Mouse (Mus musculus) neural tube, embryonic 11.5 days (tissue): ENCODE results near the gene Tal1. TPM values are rescaled to one million over a fixed set of nuclear protein-coding genes. Genes with fewer than 3 reads are reported as not detected.

Source experiments
- ATAC-seq: fragments of 200-750 bp; cut with Nextera tagmentation; 2 replicates; pipeline ENCODE4 v1.8.0; 2017; ENCODE audit warnings: moderate number of reproducible peaks, mild to moderate bottlenecking, moderate TSS enrichment, moderate library complexity; ENCODE audit not compliant: insufficient read depth, low FRiP score, low TSS enrichment
- DNase-seq: peaks from one replicate; pipeline ENCODE4 v3.0.0-alpha.2; 2015; ENCODE audit warnings: low spot score
- H3K27ac ChIP-seq: fragments of 300-500 bp; sonication (generic); 2 replicates; pipeline ENCODE4 v1.5.1; 2014; ENCODE audit warnings: low read depth, mild to moderate bottlenecking, low read length
- H3K27me3 ChIP-seq: fragments of 300-500 bp; sonication (generic); 2 replicates; pipeline ENCODE4 v1.6.1; 2014; ENCODE audit warnings: mild to moderate bottlenecking, low read length, mixed read lengths; ENCODE audit not compliant: control insufficient read depth, insufficient read depth
- H3K36me3 ChIP-seq: fragments of 300-500 bp; sonication (generic); 2 replicates; pipeline ENCODE4 v1.6.1; 2014; ENCODE audit warnings: mild to moderate bottlenecking, low read length, moderate library complexity, mixed read lengths; ENCODE audit not compliant: control insufficient read depth, insufficient read depth
- H3K4me1 ChIP-seq: fragments of 300-500 bp; sonication (generic); 2 replicates; pipeline ENCODE4 v1.6.1; 2014; ENCODE audit warnings: low read length, mixed read lengths; ENCODE audit not compliant: control insufficient read depth, insufficient read depth
- H3K4me2 ChIP-seq: fragments of 300-500 bp; sonication (generic); 2 replicates; pipeline ENCODE4 v1.6.1; 2014; ENCODE audit warnings: low read depth, mild to moderate bottlenecking, moderate library complexity
- H3K4me3 ChIP-seq: fragments of 300-500 bp; sonication (generic); 2 replicates; pipeline ENCODE4 v1.5.1; 2014; ENCODE audit warnings: low read depth, low read length
- H3K9ac ChIP-seq: fragments of 300-500 bp; sonication (generic); 2 replicates; pipeline ENCODE4 v1.6.1; 2014; ENCODE audit warnings: mild to moderate bottlenecking, low read length
- H3K9me3 ChIP-seq: fragments of 300-500 bp; sonication (generic); 2 replicates; pipeline ENCODE4 v1.6.1; 2016; ENCODE audit warnings: low read length; ENCODE audit not compliant: control insufficient read depth
- WGBS: fragments of 180-500 bp; shearing (Covaris S2); extraction: QIAGEN DNeasy Blood & Tissue Kit; methylation state at CpG from one replicate; pipeline ENCODE4 v1.1.7; 2014; 5-methylcytosine and 5-hydroxymethylcytosine counted together
- polyA plus RNA-seq: library from polyadenylated mRNA; unstranded; fragments of >200 nt; fragmentation: Nextera tagmentation; extraction: Ambion mirVana; gene quantifications from 2 replicates; pipeline ENCODE4 v1.2.1, GENCODE M21; 2014

Gene Tal1
- polyA plus RNA-seq, 1 experiment from 2014 or later = 7.5 TPM

DNA sequence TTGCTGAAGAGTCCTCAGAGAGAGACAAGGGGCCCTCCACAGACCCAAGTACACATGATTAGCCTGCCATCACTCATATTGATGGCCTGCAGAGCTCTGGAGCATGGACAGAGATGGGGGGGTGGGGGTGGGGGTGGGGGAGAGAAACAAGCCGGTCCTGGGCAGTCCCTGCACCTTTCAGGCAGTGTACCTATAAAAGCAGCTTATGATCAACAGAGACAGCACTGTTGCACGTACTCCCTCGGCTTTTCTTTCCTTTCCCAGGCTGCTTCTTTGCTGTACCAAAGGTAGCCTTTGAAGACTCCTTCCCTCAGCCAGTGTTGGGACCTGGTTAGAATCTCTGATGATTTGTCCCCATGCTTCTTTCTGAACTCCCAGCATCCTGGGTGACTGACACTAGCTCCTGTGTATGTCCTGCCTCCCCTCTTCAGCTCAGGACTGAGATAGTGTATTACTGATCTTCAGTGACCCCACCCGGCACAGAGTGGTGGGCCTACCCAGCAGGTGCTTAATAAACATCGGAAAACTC is 23.7 kb downstream of the Tal1 start:
- H3K4me1 ChIP-seq = peaks cover 11% of the 10 kb centered on the region; the same call in 1 of the 2 replicates
- H3K36me3 ChIP-seq = no peaks in the 10 kb centered on the region
- no peak overlapping the region for H3K27ac ChIP-seq
- H3K9ac ChIP-seq = peak overlapping the region; percentile 30; the same call in 1 of the 2 replicates
- H3K4me2 ChIP-seq = no peak overlapping the region
- peak; percentile 1; the same call in 1 of the 2 replicates for ATAC-seq
- DNase-seq = no peak
- H3K9me3 ChIP-seq = no peaks in the 10 kb centered on the region
- WGBS = 8% methylated on average over 5 of the region's 5 CpGs
- no peaks in the 10 kb centered on the region for H3K27me3 ChIP-seq
- no peak overlapping the region for H3K4me3 ChIP-seq

- Histone ChIP-seq H3K4me1 (peaks cover 11% of the 10 kb centered on the region; the same call in 1 of the 2 replicates), H3K36me3 (no peaks in the 10 kb centered on the region), H3K27ac (no peak overlapping the region), H3K9ac (no peak overlapping the region), H3K4me2 (no peak overlapping the region), H3K9me3 (no peaks in the 10 kb centered on the region), H3K27me3 (peaks cover 3% of the 10 kb centered on the region; the same call in 1 of the 2 replicates), H3K4me3 (no peak overlapping the region)
- ATAC-seq (no peak), DNase-seq (peak; percentile 8)
- WGBS = 82% methylated on average over 3 of the region's 3 CpGs
Measured at GRCm38 (mm10) chr4:115083031-115083430, 26.8 kb downstream of the Tal1 start.

DNA sequence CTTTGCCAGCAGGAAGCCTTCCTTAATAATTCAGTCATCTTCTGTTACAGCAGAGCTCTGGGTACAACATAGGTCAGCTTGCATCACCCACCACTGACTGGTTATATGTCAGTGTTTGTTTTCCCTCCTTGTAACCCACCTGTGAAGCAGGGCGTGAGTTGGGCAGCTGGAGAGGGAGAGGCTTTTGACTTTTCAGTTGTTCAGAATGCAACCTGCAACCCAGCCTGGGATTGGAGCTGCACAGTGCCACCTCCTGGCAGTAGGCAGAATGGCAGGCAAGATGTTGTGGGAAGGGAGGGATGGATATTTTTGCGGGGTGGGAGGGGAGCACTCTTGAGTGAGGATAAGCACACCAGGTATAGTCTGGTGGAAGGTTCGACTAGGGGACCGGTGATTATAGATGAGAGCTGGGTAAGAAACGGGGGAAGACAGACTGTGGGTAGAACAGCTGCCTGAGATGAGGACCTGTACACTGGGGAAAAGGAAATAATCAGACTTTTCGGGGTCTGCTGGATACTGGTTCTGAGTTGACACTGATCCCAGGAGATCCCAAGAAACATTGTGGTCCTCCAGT is 29.4 kb downstream of the Tal1 start:
- H3K27me3 ChIP-seq = peaks cover 5% of the 10 kb centered on the region; the same call in 1 of the 2 replicates
- H3K4me3 ChIP-seq = no peak overlapping the region
- ATAC-seq (peak; percentile 18), DNase-seq (peak; percentile 78)
- no peak overlapping the region for H3K4me2 ChIP-seq
- H3K9me3 ChIP-seq = no peaks in the 10 kb centered on the region
- no peaks in the 10 kb centered on the region for H3K36me3 ChIP-seq
- no peak overlapping the region for H3K9ac ChIP-seq
- no peaks in the 10 kb centered on the region for H3K4me1 ChIP-seq
- WGBS = 20% methylated on average over 6 of the region's 6 CpGs
- H3K27ac ChIP-seq = no peak overlapping the region

DNA sequence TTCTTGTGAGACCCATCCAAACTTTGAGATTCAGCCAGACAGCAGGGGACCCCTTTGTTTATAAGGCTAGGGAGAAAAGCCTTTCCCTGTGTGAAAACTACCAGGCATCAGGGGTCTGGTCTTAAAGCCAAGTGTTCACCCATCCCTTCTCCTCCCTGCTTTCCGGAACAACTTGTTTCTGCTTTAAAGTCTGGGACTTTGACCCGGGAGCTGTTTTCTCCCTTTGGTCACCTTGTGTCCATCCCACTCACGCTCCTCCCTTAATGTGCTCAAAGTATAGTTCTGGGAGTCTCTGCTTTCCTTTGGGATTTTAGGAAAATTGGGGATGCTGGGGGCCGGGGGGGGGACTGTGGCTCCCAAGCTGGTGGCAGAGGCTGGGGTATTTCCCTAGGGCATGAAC is 30.0 kb downstream of the Tal1 start:
- peaks cover 5% of the 10 kb centered on the region; the same call in 1 of the 2 replicates for H3K27me3 ChIP-seq
- H3K4me1 ChIP-seq = no peaks in the 10 kb centered on the region
- H3K4me2 ChIP-seq = no peak overlapping the region
- H3K36me3 ChIP-seq = no peaks in the 10 kb centered on the region
- DNase-seq = no peak
- H3K9ac ChIP-seq = no peak overlapping the region
- no peak overlapping the region for H3K27ac ChIP-seq
- no peaks in the 10 kb centered on the region for H3K9me3 ChIP-seq
- 64% methylated on average over 4 of the region's 4 CpGs for WGBS
- no peak for ATAC-seq
- no peak overlapping the region for H3K4me3 ChIP-seq

- no peak overlapping the region for H3K9ac ChIP-seq
- no peak for DNase-seq
- 54% methylated on average over 3 of the region's 3 CpGs for WGBS
- no peak overlapping the region for H3K27ac ChIP-seq
- H3K36me3 ChIP-seq = no peaks in the 10 kb centered on the region
- H3K4me1 ChIP-seq = no peaks in the 10 kb centered on the region
- no peaks in the 10 kb centered on the region for H3K9me3 ChIP-seq
- H3K4me3 ChIP-seq = no peak overlapping the region
- H3K4me2 ChIP-seq = no peak overlapping the region
- no peak for ATAC-seq
- H3K27me3 ChIP-seq = peaks cover 5% of the 10 kb centered on the region; the same call in 1 of the 2 replicates
Measured at GRCm38 (mm10) chr4:115086763-115087415, 30.7 kb downstream of the Tal1 start.

- Histone ChIP-seq H3K27ac (no peak within 1 kb of the TSS), H3K9ac (no peak within 1 kb of the TSS), H3K27me3 (peaks cover 5% of the 10 kb centered on the region; the same call in 1 of the 2 replicates), H3K36me3 (no peaks in the 10 kb centered on the region), H3K4me2 (no peak within 1 kb of the TSS), H3K4me1 (no peaks in the 10 kb centered on the region), H3K9me3 (no peaks in the 10 kb centered on the region), H3K4me3 (no peak within 1 kb of the TSS; the same call in 1 of the 2 replicates)
- no peak for DNase-seq
- 20% methylated on average over 11 of the region's 11 CpGs for WGBS
- ATAC-seq = no peak
Measured at GRCm38 (mm10) chr4:115088611-115089338, 32.5 kb downstream of the Tal1 start, which contains the start of gene Pdzk1ip1. TSS of gene Pdzk1ip1 (plus strand) at chr4:115088708.

DNA sequence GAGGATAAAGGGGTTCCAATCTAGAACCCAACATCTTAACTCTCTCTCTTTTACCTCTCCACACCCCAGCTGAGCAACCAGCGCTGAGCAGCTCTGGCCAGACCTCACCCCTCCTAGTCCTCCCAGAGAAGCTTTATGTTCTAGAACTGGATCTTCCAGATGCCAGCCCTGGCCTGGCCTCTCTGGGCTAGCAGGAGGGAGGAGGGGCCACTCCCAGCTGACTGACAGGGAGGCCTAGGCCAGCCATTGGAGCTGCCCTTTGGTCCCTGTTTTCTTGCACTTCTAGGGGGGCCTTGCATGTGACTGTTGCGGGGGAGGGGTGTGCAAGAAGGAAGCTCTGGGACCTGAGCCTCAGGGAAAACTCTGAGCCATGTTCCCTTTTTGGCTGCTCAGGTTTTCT is 34.4 kb downstream of the Tal1 start:
- H3K27ac ChIP-seq = no peak overlapping the region
- H3K4me1 ChIP-seq = 0 out of 2 replicates have a peak, but pooled peaks cover under 1% of the 10 kb centered on the region
- WGBS = 65% methylated on average over 2 of the region's 2 CpGs

GRCm38 (mm10) chr4:115091806-115092205 is 35.6 kb downstream of the Tal1 start:
- no peak overlapping the region for H3K27ac ChIP-seq
- H3K27me3 ChIP-seq = peaks cover 28% of the 10 kb centered on the region
- WGBS = 74% methylated on average over 3 of the region's 3 CpGs
- no peak overlapping the region for H3K9ac ChIP-seq
- 0 out of 2 replicates have a peak, but pooled peaks cover 3% of the 10 kb centered on the region for H3K4me1 ChIP-seq
- H3K4me3 ChIP-seq = no peak overlapping the region
- no peaks in the 10 kb centered on the region for H3K36me3 ChIP-seq
- no peak overlapping the region for H3K4me2 ChIP-seq
- ATAC-seq (no peak), DNase-seq (no peak)
- H3K9me3 ChIP-seq = no peaks in the 10 kb centered on the region

More for the DNA sequence above, 34.4 kb downstream of the Tal1 start:
- H3K27me3 ChIP-seq = peaks cover 21% of the 10 kb centered on the region
- no peak for DNase-seq
- H3K4me3 ChIP-seq = no peak overlapping the region
- H3K9ac ChIP-seq = no peak overlapping the region
- no peaks in the 10 kb centered on the region for H3K36me3 ChIP-seq
- ATAC-seq = no peak
- H3K4me2 ChIP-seq = no peak overlapping the region
- no peaks in the 10 kb centered on the region for H3K9me3 ChIP-seq
